Mouse (Mus musculus) hindbrain, embryonic 11.5 days (tissue): Measurements from ENCODE around the gene Cend1. TPM values are rescaled to one million over a fixed set of nuclear protein-coding genes. Genes with fewer than 3 reads are reported as not detected.

ENCODE experiments used
- ATAC-seq: fragments of 200-750 bp; cut with Nextera tagmentation; 2 replicates; pipeline ENCODE4 v1.8.0; 2017; ENCODE audit warnings: mild to moderate bottlenecking, moderate TSS enrichment, moderate library complexity; ENCODE audit not compliant: low FRiP score
- DNase-seq: peaks from one replicate; pipeline ENCODE4 v3.0.0-alpha.2; 2015; ENCODE audit warnings: low spot score
- H3K27ac ChIP-seq: fragments of 300-500 bp; sonication (generic); 2 replicates; pipeline ENCODE4 v1.5.1; 2014; ENCODE audit warnings: mild to moderate bottlenecking, low read depth, low read length
- H3K27me3 ChIP-seq: fragments of 300-500 bp; sonication (generic); 2 replicates; pipeline ENCODE4 v1.6.1; 2014; ENCODE audit warnings: mild to moderate bottlenecking, low read length, moderate library complexity, mixed read lengths; ENCODE audit not compliant: control insufficient read depth, insufficient read depth
- H3K36me3 ChIP-seq: fragments of 300-500 bp; sonication (generic); 2 replicates; pipeline ENCODE4 v1.6.1; 2014; ENCODE audit warnings: mild to moderate bottlenecking, low read length, moderate library complexity, mixed read lengths; ENCODE audit not compliant: control insufficient read depth, insufficient read depth
- H3K4me1 ChIP-seq: fragments of 300-500 bp; sonication (generic); replicated peaks from 2 replicates; pipeline ENCODE4 v1.6.1; 2014; ENCODE audit warnings: low read length, mixed read lengths; ENCODE audit not compliant: control insufficient read depth, insufficient read depth
- H3K4me2 ChIP-seq: fragments of 300-500 bp; sonication (generic); replicated peaks from 2 replicates; pipeline ENCODE4 v1.6.1; 2014; ENCODE audit warnings: mild to moderate bottlenecking, low read depth, low read length
- H3K4me3 ChIP-seq: fragments of 300-500 bp; sonication (generic); 2 replicates; pipeline ENCODE4 v1.5.1; 2014; ENCODE audit warnings: low read depth, low read length
- H3K9ac ChIP-seq: fragments of 300-500 bp; sonication (generic); 2 replicates; pipeline ENCODE4 v1.6.1; 2014; ENCODE audit warnings: low read depth, low read length
- H3K9me3 ChIP-seq: fragments of 300-500 bp; sonication (generic); 2 replicates; pipeline ENCODE4 v1.6.1; 2016; ENCODE audit warnings: low read length; ENCODE audit not compliant: control insufficient read depth
- WGBS: fragments of 180-500 bp; shearing (Covaris S2); extraction: QIAGEN DNeasy Blood & Tissue Kit; methylation state at CpG from one replicate; pipeline ENCODE4 v1.1.7; 2014; 5-methylcytosine and 5-hydroxymethylcytosine counted together
- polyA plus RNA-seq: library from polyadenylated mRNA; unstranded; fragments of >200 nt; fragmentation: Nextera tagmentation; extraction: Ambion mirVana; gene quantifications from 2 replicates; pipeline ENCODE4 v1.2.1, GENCODE M21; 2014

Cend1 gene
- polyA plus RNA-seq, 1 experiment from 2014 or later = 7.2 TPM

DNA sequence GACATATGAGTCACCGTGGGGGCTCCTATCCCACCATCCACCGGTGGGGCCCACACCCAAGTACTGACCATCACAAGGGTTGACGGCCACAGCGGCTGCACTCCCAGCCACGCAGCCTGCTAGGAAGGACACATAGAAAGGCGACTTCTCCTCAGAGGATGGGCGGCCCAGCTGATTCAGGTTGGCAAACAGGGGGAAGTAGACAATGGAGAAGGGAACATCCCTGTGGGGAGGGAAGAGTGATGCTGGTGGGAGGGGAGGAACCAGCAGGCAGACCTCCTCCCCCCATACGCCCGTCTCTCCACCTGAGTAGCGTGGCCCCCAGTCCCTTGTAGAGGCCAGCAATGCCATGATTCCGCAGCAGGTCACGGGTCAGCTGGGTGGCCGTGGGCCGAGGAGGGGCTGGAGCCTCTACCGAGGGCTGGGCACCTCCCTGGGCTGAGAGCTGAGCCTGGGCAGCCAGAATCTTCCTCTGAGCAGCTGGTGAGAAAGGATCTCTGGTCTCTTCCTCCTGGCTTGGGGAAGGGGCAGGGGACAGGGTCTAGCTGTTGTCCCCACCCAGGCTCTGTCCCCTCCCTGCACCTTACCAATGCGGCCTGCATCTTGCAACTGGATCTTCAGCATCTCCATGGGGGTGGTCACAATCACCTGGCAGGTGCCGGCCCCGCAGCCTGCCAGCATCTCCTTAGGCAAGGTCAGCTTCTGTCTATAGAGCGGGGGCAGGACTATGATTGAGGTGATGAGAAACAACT, 2.3 kb upstream of the Cend1 start:
- H3K4me2 ChIP-seq = no peak overlapping the region
- no peak for ATAC-seq
- no peak overlapping the region for H3K4me3 ChIP-seq
- H3K4me1 ChIP-seq = peaks cover 21% of the 10 kb centered on the region
- no peaks in the 10 kb centered on the region for H3K9me3 ChIP-seq
- no peak for DNase-seq
- H3K36me3 ChIP-seq = 0 out of 2 replicates have a peak, but pooled peaks cover 5% of the 10 kb centered on the region
- H3K27ac ChIP-seq = no peak overlapping the region
- WGBS = 90% methylated on average over 18 of the region's 19 CpGs
- H3K27me3 ChIP-seq = no peaks in the 10 kb centered on the region
- no peak overlapping the region for H3K9ac ChIP-seq

DNA sequence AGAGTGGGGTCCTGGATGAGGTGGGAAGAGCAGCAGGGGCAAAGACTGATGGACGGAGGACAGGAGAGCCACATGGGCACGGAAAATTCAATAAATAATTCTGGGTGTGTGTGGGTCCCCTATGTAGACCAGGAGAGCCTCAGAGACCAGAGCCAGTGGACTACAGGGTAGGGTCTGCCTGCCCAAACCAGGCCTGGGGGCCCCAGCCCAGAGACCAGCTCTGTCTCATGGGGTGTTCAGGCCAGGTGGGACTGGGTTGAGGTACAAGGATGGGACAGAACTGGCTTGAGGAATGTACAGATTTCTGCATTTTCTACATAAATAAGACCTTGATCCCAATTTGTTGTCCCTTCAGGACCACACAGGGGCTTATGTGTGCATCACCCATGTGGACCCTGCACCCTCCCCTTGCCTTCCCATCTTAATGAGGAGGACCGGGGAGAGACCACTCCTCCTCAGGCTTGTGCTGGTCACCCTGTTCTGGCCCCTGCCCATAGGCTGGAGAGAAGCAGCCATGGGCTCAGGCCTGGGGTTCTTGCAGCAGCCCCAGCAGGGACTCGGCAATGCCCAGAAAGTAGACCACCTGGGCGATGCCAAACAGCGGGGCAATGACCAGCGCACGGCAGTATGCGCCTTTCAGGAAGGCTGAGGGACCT, 1.4 kb upstream of the Cend1 start:
- ATAC-seq (no peak), DNase-seq (no peak)
- H3K4me2 ChIP-seq = no peak overlapping the region
- no peak overlapping the region for H3K27ac ChIP-seq
- no peaks in the 10 kb centered on the region for H3K9me3 ChIP-seq
- H3K27me3 ChIP-seq = no peaks in the 10 kb centered on the region
- WGBS = 99% methylated on average over 9 of the region's 9 CpGs
- 0 out of 2 replicates have a peak, but pooled peaks cover 5% of the 10 kb centered on the region for H3K36me3 ChIP-seq
- peaks cover 18% of the 10 kb centered on the region for H3K4me1 ChIP-seq
- H3K9ac ChIP-seq = no peak overlapping the region
- H3K4me3 ChIP-seq = no peak overlapping the region

DNA sequence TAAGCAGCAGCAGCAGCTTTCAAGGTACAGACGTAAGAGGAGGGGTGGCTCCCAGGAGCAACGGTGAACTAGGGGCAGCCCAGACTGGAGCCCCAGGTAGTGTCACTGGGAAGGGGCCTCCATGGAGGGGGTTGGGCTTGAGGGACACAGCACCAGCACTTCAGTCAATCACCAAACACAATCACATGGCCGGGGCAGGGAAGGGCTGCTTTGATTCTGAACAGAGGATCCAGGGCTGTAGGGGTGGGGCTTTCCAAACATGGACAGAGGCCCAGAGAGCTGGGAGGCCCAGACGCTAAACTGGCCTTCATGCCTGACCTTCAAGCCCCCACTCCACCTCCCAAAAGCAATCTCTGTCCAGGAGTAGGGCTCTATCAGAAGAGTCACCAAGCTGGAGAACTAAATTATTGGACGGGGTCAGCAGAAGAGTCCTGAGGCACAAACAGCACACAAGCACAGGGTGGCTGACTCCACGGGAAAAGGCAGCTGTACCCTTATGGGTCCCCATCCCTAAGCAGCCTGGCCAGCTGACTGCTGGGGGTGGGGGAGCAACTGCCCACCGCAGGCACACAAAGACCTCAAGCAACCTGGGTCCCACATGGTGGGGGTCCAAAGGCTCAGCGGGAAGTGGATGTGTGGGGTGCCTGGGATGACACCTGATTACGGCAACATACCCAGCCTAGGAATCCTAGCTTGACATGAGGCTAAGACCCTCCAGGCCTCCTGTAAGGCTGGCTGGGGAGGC, 721 bp upstream of the Cend1 start:
- Histone ChIP-seq H3K9ac (no peak overlapping the region), H3K36me3 (0 out of 2 replicates have a peak, but pooled peaks cover 5% of the 10 kb centered on the region), H3K27me3 (no peaks in the 10 kb centered on the region), H3K9me3 (no peaks in the 10 kb centered on the region), H3K4me3 (no peak overlapping the region), H3K27ac (no peak overlapping the region), H3K4me2 (peak overlapping the region; percentile 54), H3K4me1 (peaks cover 14% of the 10 kb centered on the region)
- ATAC-seq (no peak), DNase-seq (no peak)
- 60% methylated on average over 9 of the region's 9 CpGs for WGBS

DNA sequence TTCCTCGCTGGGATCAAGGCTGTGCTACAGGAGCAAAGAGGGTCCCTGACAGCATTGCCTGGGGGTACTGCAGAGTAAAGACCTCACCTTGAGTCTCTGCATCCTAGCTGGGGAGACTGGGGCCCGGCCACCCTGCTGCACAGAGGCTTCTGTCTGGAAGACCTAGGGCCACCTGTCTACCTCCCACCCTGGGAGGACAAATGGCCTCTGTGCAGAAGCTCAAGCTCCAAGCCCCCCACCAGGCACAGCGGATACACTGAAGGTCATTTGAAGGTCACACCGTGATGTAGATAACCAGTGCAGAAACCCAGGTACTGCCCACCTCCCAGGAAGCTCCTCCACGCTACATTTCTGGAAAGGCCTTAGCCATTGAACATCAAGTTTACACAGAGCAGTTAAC, 590 bp downstream of the Cend1 start:
- ATAC-seq (no peak), DNase-seq (no peak)
- WGBS = 59% methylated on average over 5 of the region's 5 CpGs
- no peak overlapping the region for H3K27ac ChIP-seq
- peaks cover 4% of the 10 kb centered on the region; the same call in 1 of the 2 replicates for H3K4me1 ChIP-seq
- no peaks in the 10 kb centered on the region for H3K9me3 ChIP-seq
- H3K4me3 ChIP-seq = peak overlapping the region; percentile 37
- no peaks in the 10 kb centered on the region for H3K27me3 ChIP-seq
- H3K4me2 ChIP-seq = peak overlapping the region; percentile 54
- H3K36me3 ChIP-seq = 0 out of 2 replicates have a peak, but pooled peaks cover 5% of the 10 kb centered on the region
- H3K9ac ChIP-seq = peak overlapping the region; percentile 61

DNA sequence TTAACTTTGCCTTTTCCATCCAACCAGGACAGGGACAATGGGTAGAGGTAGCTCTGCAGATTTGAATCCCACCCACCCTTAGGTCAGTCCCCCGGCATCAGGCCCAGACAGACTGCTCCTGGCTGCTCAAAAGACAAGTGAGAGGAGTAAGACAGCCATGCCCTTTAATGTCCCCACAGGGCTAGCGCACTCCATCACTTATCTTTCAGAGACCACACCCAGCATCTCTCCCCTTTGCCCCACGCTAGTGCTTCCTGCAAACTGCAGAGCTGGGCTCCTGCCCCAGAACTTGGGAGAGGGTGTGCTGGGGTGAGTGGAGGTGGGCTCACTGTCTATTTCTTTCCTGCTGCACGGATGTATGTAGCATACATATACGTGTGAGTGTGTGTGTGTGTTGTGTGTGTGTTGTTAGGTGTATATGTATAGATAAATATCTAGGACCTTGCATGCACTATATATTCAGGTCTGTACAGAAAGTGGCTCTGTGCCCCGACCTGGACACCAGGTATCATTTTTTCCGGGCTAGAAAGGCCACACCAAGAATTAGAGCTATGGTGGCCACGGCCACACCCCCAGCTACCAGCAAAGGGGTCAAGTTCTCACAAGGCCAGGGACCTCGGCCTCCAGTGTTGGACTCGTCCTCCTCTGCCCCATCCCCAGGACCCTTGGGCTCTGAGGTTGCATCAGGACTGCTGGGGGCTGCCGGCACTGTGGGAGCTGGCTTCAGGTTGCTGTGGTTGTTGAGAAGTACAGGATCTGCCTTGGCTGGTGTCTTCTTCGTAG, 2.2 kb downstream of the Cend1 start:
- no peak overlapping the region for H3K4me3 ChIP-seq
- ATAC-seq (no peak), DNase-seq (no peak)
- H3K36me3 ChIP-seq = 0 out of 2 replicates have a peak, but pooled peaks cover 2% of the 10 kb centered on the region
- no peak overlapping the region for H3K4me2 ChIP-seq
- H3K9ac ChIP-seq = no peak overlapping the region
- no peaks in the 10 kb centered on the region for H3K9me3 ChIP-seq
- WGBS = 83% methylated on average over 12 of the region's 12 CpGs
- no peak overlapping the region for H3K27ac ChIP-seq
- 0 out of 2 replicates have a peak, but pooled peaks cover 3% of the 10 kb centered on the region for H3K4me1 ChIP-seq
- H3K27me3 ChIP-seq = no peaks in the 10 kb centered on the region

DNA sequence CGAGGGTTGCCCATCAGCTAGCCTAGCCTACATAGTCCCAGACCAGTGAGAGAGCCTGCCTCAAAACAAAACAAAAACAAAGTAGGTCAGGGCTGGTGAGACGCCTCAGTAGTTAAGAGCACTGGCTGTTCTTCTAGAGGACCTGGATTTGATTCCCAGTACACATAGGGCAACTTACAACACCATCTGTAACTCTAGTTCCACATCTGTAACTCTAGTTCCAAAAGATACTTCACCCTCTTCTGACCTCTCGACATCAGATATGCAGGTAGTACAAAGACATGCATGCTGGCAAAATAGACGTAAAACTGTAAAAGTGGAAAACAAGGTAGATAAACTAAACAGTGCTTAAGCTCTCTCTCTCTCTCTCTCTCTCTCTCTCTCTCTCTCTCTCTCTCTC, 5.5 kb downstream of the Cend1 start:
- Histone ChIP-seq H3K27me3 (no peaks in the 10 kb centered on the region), H3K4me3 (no peak overlapping the region), H3K27ac (no peak overlapping the region), H3K9ac (no peak overlapping the region), H3K4me1 (0 out of 2 replicates have a peak, but pooled peaks cover 3% of the 10 kb centered on the region), H3K9me3 (no peaks in the 10 kb centered on the region), H3K4me2 (no peak overlapping the region), H3K36me3 (no peaks in the 10 kb centered on the region)
- no peak for ATAC-seq
- DNase-seq = no peak
- 77% methylated on average over 4 of the region's 4 CpGs for WGBS

DNA sequence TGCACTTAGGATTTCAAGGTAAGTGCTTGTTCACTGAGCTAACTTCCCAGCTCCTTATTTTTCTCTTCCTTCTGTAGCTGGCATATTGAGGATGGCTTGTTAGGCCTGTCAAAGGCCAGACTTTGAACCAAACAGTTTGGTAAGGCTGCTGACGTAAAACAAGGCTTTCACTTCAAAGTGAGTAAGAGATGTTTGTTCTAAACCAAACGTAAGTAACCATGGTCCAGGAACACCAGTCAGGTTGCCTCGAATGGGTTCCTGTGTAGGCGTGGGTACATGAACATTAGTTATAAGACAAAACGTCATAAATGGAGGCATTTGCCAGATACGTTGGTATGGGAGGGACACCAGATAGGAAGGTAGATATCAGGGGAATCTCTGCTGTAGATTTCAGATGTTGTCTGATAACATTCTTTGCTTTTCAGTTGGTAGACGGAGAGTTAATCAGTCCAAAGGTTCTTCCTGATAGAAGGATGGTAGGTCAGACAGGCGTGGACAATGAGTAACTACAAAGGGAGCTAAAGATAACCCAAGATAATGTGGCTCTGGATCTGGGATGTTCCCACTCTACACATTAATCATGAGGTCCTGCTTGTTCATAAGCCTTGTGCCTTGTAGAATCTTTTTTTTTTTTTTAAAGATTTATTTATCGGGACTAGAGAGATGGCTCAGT, 9.1 kb downstream of the Cend1 start:
- WGBS = 85% methylated on average over 9 of the region's 9 CpGs

DNA sequence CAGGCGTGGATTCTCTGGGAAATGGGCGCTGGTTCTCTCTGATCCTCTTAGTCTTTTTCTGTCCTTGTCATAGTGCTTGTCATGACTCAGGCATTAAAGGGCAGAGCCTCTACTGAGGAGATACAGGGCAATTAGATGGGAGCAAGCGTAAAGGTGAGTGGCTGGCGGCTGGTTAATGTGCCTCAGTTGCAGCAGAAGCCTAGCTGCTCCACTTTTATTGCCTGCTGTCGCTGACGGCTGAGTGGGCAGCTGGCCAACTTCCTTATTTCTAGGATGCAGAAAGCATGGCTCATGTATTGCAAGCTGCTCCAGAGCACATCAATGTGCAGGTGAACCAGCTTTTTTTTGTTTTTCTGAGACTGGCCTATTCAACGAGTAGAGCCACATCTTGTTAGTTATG, 10.3 kb downstream of the Cend1 start:
- H3K4me3 ChIP-seq = no peak overlapping the region
- DNase-seq = no peak
- ATAC-seq = no peak
- H3K27me3 ChIP-seq = no peaks in the 10 kb centered on the region
- no peak overlapping the region for H3K27ac ChIP-seq
- H3K4me1 ChIP-seq = no peaks in the 10 kb centered on the region
- H3K9me3 ChIP-seq = no peaks in the 10 kb centered on the region
- WGBS = 82% methylated on average over 7 of the region's 7 CpGs
- H3K36me3 ChIP-seq = no peaks in the 10 kb centered on the region
- H3K4me2 ChIP-seq = no peak overlapping the region
- no peak overlapping the region for H3K9ac ChIP-seq

More for the DNA sequence above, 9.1 kb downstream of the Cend1 start:
- H3K9ac ChIP-seq = no peak overlapping the region
- no peak overlapping the region for H3K27ac ChIP-seq
- H3K9me3 ChIP-seq = no peaks in the 10 kb centered on the region
- H3K27me3 ChIP-seq = no peaks in the 10 kb centered on the region
- no peaks in the 10 kb centered on the region for H3K4me1 ChIP-seq
- ATAC-seq (no peak), DNase-seq (no peak)
- no peaks in the 10 kb centered on the region for H3K36me3 ChIP-seq
- no peak overlapping the region for H3K4me3 ChIP-seq
- no peak overlapping the region for H3K4me2 ChIP-seq
